Mouse (Mus musculus) thymus, postnatal 25 days (tissue): Measurements from ENCODE around the gene Dab1.

Source experiments
- DNase-seq: peaks from one replicate; pipeline ENCODE4 v3.0.0; 2022

The Dab1 gene

GRCm38 (mm10) chr4:104792111-104792510 lies 1173.0 kb downstream of the Dab1 start:
- no peak for DNase-seq
